Mouse (Mus musculus) kidney, embryonic 14.5 days (tissue): ENCODE measurements around the gene Cyp2a12. TPM values are rescaled to one million over a fixed set of nuclear protein-coding genes. Genes with fewer than 3 reads are reported as not detected.
A peak's percentile ranks its signal among the peaks of the same experiment; 100 is the strongest.

Source experiments
- ATAC-seq: fragments of 200-750 bp; cut with Nextera tagmentation; 2 replicates; pipeline ENCODE4 v1.8.0; 2017; ENCODE audit warnings: moderate number of reproducible peaks, mild to moderate bottlenecking, moderate TSS enrichment, moderate library complexity; ENCODE audit not compliant: low FRiP score, low TSS enrichment
- H3K27ac ChIP-seq: fragments of 300-500 bp; sonication (generic); 2 replicates; pipeline ENCODE4 v1.5.1; 2014; ENCODE audit warnings: low read depth, mild to moderate bottlenecking, low read length, moderate library complexity, mixed read lengths
- H3K27me3 ChIP-seq: fragments of 300-500 bp; sonication (generic); 2 replicates; pipeline ENCODE4 v1.6.1; 2014; ENCODE audit warnings: mild to moderate bottlenecking, low read length; ENCODE audit not compliant: control insufficient read depth, insufficient read depth
- H3K36me3 ChIP-seq: fragments of 300-500 bp; sonication (generic); 2 replicates; pipeline ENCODE4 v1.6.1; 2014; ENCODE audit warnings: low read length, mixed read lengths; ENCODE audit not compliant: control insufficient read depth, insufficient read depth
- H3K4me1 ChIP-seq: fragments of 300-500 bp; sonication (generic); 2 replicates; pipeline ENCODE4 v1.6.1; 2014; ENCODE audit warnings: low read length, mixed read lengths; ENCODE audit not compliant: control insufficient read depth, insufficient read depth
- H3K4me2 ChIP-seq: fragments of 300-500 bp; sonication (generic); replicated peaks from 2 replicates; pipeline ENCODE4 v1.6.1; 2014; ENCODE audit warnings: low read depth, mild to moderate bottlenecking, low read length
- H3K4me3 ChIP-seq: fragments of 300-500 bp; sonication (generic); 2 replicates; pipeline ENCODE4 v1.5.1; 2014; ENCODE audit warnings: mild to moderate bottlenecking, low read length
- H3K9ac ChIP-seq: fragments of 300-500 bp; sonication (generic); 2 replicates; pipeline ENCODE4 v1.6.1; 2014; ENCODE audit warnings: low read depth, mild to moderate bottlenecking, low read length, moderate library complexity
- H3K9me3 ChIP-seq: fragments of 300-500 bp; sonication (generic); 2 replicates; pipeline ENCODE4 v1.6.1; 2016; ENCODE audit warnings: low read length; ENCODE audit not compliant: control insufficient read depth
- WGBS: fragments of 180-500 bp; shearing (Covaris S2); extraction: QIAGEN DNeasy Blood & Tissue Kit; methylation state at CpG from one replicate; pipeline ENCODE4 v1.1.7; 2014; 5-methylcytosine and 5-hydroxymethylcytosine counted together
- polyA plus RNA-seq: library from polyadenylated mRNA; unstranded; fragments of >200 nt; fragmentation: Nextera tagmentation; extraction: Ambion mirVana; gene quantifications from 2 replicates; pipeline ENCODE4 v1.2.1, GENCODE M21; 2014

The Cyp2a12 gene
- polyA plus RNA-seq, 1 experiment from 2014 or later = not detected

GRCm38 (mm10) chr7:27081625-27082024 lies 52.7 kb downstream of the Cyp2a12 start:
- no peaks in the 10 kb centered on the region for H3K36me3 ChIP-seq
- no peak overlapping the region for H3K4me3 ChIP-seq
- no peaks in the 10 kb centered on the region for H3K4me1 ChIP-seq
- no peaks in the 10 kb centered on the region for H3K27me3 ChIP-seq
- ATAC-seq = peak; percentile 91
- 11% methylated on average over 2 of the region's 2 CpGs for WGBS
- H3K9ac ChIP-seq = no peak overlapping the region
- no peak overlapping the region for H3K4me2 ChIP-seq
- H3K9me3 ChIP-seq = no peaks in the 10 kb centered on the region
- no peak overlapping the region for H3K27ac ChIP-seq

Other genes starting within 250 kb of the Cyp2a12 start
- not detected in 2 replicates for gene Cyp2g1, start 220.2 kb upstream of the Cyp2a12 start, polyA plus RNA-seq
- gene Cyp2a5, start 193.8 kb upstream of the Cyp2a12 start, polyA plus RNA-seq = not detected in 2 replicates
- gene Cyp2a22, start 89.7 kb upstream of the Cyp2a12 start, polyA plus RNA-seq = not detected in 2 replicates
- not detected in 2 replicates for gene Cyp2f2, start 90.8 kb downstream of the Cyp2a12 start, polyA plus RNA-seq
- not detected in 2 replicates for gene Cyp2t4, start 124.6 kb downstream of the Cyp2a12 start, polyA plus RNA-seq
- gene Egln2, start 137.7 kb downstream of the Cyp2a12 start, polyA plus RNA-seq = 33.1 and 37.8 TPM in 2 replicates
- 51.5 and 60.2 TPM in 2 replicates for gene Rab4b, start 149.8 kb downstream of the Cyp2a12 start, polyA plus RNA-seq
- gene Gm21983, start 152.0 kb downstream of the Cyp2a12 start, polyA plus RNA-seq = not detected in 2 replicates
- gene Mia, start 152.1 kb downstream of the Cyp2a12 start, polyA plus RNA-seq = 24.5 and 30.8 TPM in 2 replicates
- 2.9 and 4.5 TPM in 2 replicates for gene BC024978, start 166.7 kb downstream of the Cyp2a12 start, polyA plus RNA-seq
- gene Snrpa, start 167.2 kb downstream of the Cyp2a12 start, polyA plus RNA-seq = 322 and 327 TPM in 2 replicates
- gene Itpkc, start 199.6 kb downstream of the Cyp2a12 start, polyA plus RNA-seq = 4.2 and 5.2 TPM in 2 replicates
- 15.9 and 17.1 TPM in 2 replicates for gene Coq8b, start 203.9 kb downstream of the Cyp2a12 start, polyA plus RNA-seq
- 9.1 and 10.8 TPM in 2 replicates for gene Numbl, start 229.4 kb downstream of the Cyp2a12 start, polyA plus RNA-seq